Mouse (Mus musculus) MEL (cell line): ENCODE measurements at regions not wholly inside any gene's neighbourhood (a gene's known extent, or its start where the extent isn't known, plus 50 kb on each side); places are given as distances from the start of the nearest gene placed in this dataset.

ENCODE experiments used
- DNase-seq: peaks from one replicate; pipeline ENCODE4 v3.0.0; 2011; ENCODE audit warnings: low read depth, low spot score
- H3K27ac ChIP-seq: 2 replicates; pipeline ENCODE4 v1.5.1; 2012; ENCODE audit warnings: low read depth, mild to moderate bottlenecking, control low read depth, low read length, moderate library complexity; ENCODE audit not compliant: control insufficient read depth
- H3K27me3 ChIP-seq, 2 experiments: fragments of 150-350 bp in 1 of 2; sonication (generic) in 1 of 2; 2 replicates each; pipeline ENCODE4 v1.6.1; 2012; ENCODE audit warnings: low read length in 2 of 2, mild to moderate bottlenecking in 2 of 2, improper control_type of control experiment in 1 of 2, moderate library complexity in 1 of 2; ENCODE audit not compliant: insufficient read depth in 2 of 2, control insufficient read depth in 1 of 2
- H3K36me3 ChIP-seq, 2 experiments: 2 replicates each; pipeline ENCODE4 v1.6.1; 2012 to 2014; ENCODE audit warnings: low read length in 2 of 2, improper control_type of control experiment in 1 of 2, inconsistent platforms in 1 of 2, mild to moderate bottlenecking in 1 of 2; ENCODE audit not compliant: insufficient read depth in 2 of 2, control insufficient read depth in 1 of 2
- H3K4me1 ChIP-seq, 2 experiments: fragments of 150-350 bp in 1 of 2; sonication (generic) in 1 of 2; 2 replicates each; pipeline ENCODE4 v1.6.1; 2012; ENCODE audit warnings: low read length in 2 of 2, improper control_type of control experiment in 1 of 2, mild to moderate bottlenecking in 1 of 2; ENCODE audit not compliant: insufficient read depth in 2 of 2, control insufficient read depth in 1 of 2
- H3K4me3 ChIP-seq, 2 experiments: fragments of 150-350 bp in 1 of 2; sonication (generic) in 1 of 2; 2 replicates each; pipeline ENCODE4 v1.5.1; 2012; ENCODE audit warnings: low read depth in 2 of 2, low read length in 2 of 2, mild to moderate bottlenecking in 2 of 2, moderate library complexity in 2 of 2, control low read depth in 1 of 2, improper control_type of control experiment in 1 of 2; ENCODE audit not compliant: control insufficient read depth in 1 of 2, insufficient read depth in 1 of 2
- H3K79me2 ChIP-seq: 2 replicates; pipeline ENCODE4 v1.6.1; 2012; ENCODE audit warnings: mild to moderate bottlenecking, low read length, moderate library complexity; ENCODE audit not compliant: control insufficient read depth, poor library complexity, insufficient read depth
- H3K9ac ChIP-seq: 2 replicates; pipeline ENCODE4 v1.6.1; 2012; ENCODE audit warnings: low read depth, mild to moderate bottlenecking, control low read depth, low read length, moderate library complexity; ENCODE audit not compliant: control insufficient read depth, poor library complexity, severe bottlenecking
- H3K9me3 ChIP-seq: fragments of 150-350 bp; sonication (generic); replicated peaks from 2 replicates; pipeline ENCODE4 v1.6.1; 2012; ENCODE audit warnings: mild to moderate bottlenecking, low read length, improper control_type of control experiment, moderate library complexity; ENCODE audit not compliant: insufficient read depth
- BHLHE40 ChIP-seq: IDR thresholded peaks from 2 replicates; pipeline ENCODE4 v1.6.1; 2012; ENCODE audit warnings: low read depth, mild to moderate bottlenecking, inconsistent platforms, low read length, improper control_type of control experiment, borderline replicate concordance
- CHD2 ChIP-seq: IDR thresholded peaks from 2 replicates; pipeline ENCODE4 v1.6.1; 2011; ENCODE audit warnings: low read length, improper control_type of control experiment
- ELF1 ChIP-seq: IDR thresholded peaks from 2 replicates; pipeline ENCODE4 v1.6.1; 2014; ENCODE audit warnings: low read depth, mild to moderate bottlenecking, inconsistent platforms, low read length, improper control_type of control experiment, moderate library complexity
- EP300 ChIP-seq, 2 experiments: IDR thresholded peaks; 2 replicates each; pipeline ENCODE4 v1.6.1; 2011; ENCODE audit warnings: improper control_type of control experiment in 2 of 2, low read length in 2 of 2, low read depth in 1 of 2, mild to moderate bottlenecking in 1 of 2
- ETS1 ChIP-seq: IDR thresholded peaks from 2 replicates; pipeline ENCODE4 v1.6.1; 2012; ENCODE audit warnings: low read depth, mild to moderate bottlenecking, inconsistent platforms, low read length, improper control_type of control experiment, moderate library complexity
- GATA1 ChIP-seq: IDR thresholded peaks from 2 replicates; pipeline ENCODE4 v1.6.1; 2011; ENCODE audit warnings: low read depth, low read length, improper control_type of control experiment
- JUND ChIP-seq: IDR thresholded peaks from 2 replicates; pipeline ENCODE4 v1.6.1; 2011; ENCODE audit warnings: low read depth, mild to moderate bottlenecking, improper control_type of control experiment, low read length
- MYC ChIP-seq: IDR thresholded peaks from 2 replicates; pipeline ENCODE4 v1.6.1; 2011; ENCODE audit warnings: low read depth, mild to moderate bottlenecking, low read length, improper control_type of control experiment, moderate library complexity
- NELFE ChIP-seq: IDR thresholded peaks from 2 replicates; pipeline ENCODE4 v1.6.1; 2011; ENCODE audit warnings: low read depth, low read length, improper control_type of control experiment
- NRF1 ChIP-seq: IDR thresholded peaks from 2 replicates; pipeline ENCODE4 v1.6.1; 2014; ENCODE audit warnings: low read depth, mild to moderate bottlenecking, inconsistent platforms, low read length, improper control_type of control experiment, moderate library complexity; ENCODE audit not compliant: poor library complexity, insufficient read depth, severe bottlenecking
- POLR2A ChIP-seq, 2 experiments: IDR thresholded peaks; 2 replicates each; pipeline ENCODE4 v1.6.1; 2011 to 2012; ENCODE audit warnings: low read length in 2 of 2, mild to moderate bottlenecking in 2 of 2, control low read depth in 1 of 2, improper control_type of control experiment in 1 of 2, low read depth in 1 of 2, moderate library complexity in 1 of 2; ENCODE audit not compliant: control insufficient read depth in 1 of 2, insufficient read depth in 1 of 2, poor library complexity in 1 of 2
- POLR2AphosphoS5 ChIP-seq: IDR thresholded peaks from 2 replicates; pipeline ENCODE4 v1.6.1; 2012; ENCODE audit warnings: low read depth, borderline replicate concordance, mild to moderate bottlenecking, inconsistent platforms, low read length, moderate library complexity, mixed read lengths
- SMC3 ChIP-seq: IDR thresholded peaks from 2 replicates; pipeline ENCODE4 v1.6.1; 2011; ENCODE audit warnings: low read depth, low read length, improper control_type of control experiment
- TAL1 ChIP-seq: IDR thresholded peaks from 2 replicates; pipeline ENCODE4 v1.6.1; 2012; ENCODE audit warnings: mild to moderate bottlenecking, inconsistent platforms, low read length, moderate library complexity, mixed read lengths
- USF2 ChIP-seq, 2 experiments: IDR thresholded peaks; 2 replicates each; pipeline ENCODE4 v1.6.1; 2011 to 2012; ENCODE audit warnings: improper control_type of control experiment in 2 of 2, low read length in 2 of 2, borderline replicate concordance in 1 of 2, inconsistent platforms in 1 of 2, low read depth in 1 of 2, mild to moderate bottlenecking in 1 of 2; ENCODE audit not compliant: insufficient read depth in 1 of 2

- Histone ChIP-seq H3K9me3 (no peaks in the 10 kb centered on the region), H3K4me3 (no peak overlapping the region), H3K4me1 (no peaks in the 10 kb centered on the region), H3K27me3 (no peaks in the 10 kb centered on the region), H3K9ac (no peak overlapping the region), H3K27ac (no peak overlapping the region), H3K79me2 (no peaks in the 10 kb centered on the region), H3K36me3 (no peaks in the 10 kb centered on the region)
- TF ChIP-seq ELF1 (no peak), SMC3 (no peak), BHLHE40 (no peak), USF2 (IDR thresholded peaks at IDR 0.05; ENCODE audit: borderline replicate concordance in 1 of 2, insufficient read depth in 1 of 2, low read depth in 1 of 2, low read length in 2 of 2) (no peak), GATA1 (no peak), NRF1 (no peak), POLR2A (IDR thresholded peaks at IDR 0.05; ENCODE audit: control insufficient read depth in 1 of 2, insufficient read depth in 1 of 2, low read depth in 1 of 2, low read length in 2 of 2, poor library complexity in 1 of 2) (no peak), JUND (no peak)
- DNase-seq = no peak
Measured at GRCm38 (mm10) chr16:93003830-93004229, 177.9 kb upstream of the Runx1 start.

GRCm38 (mm10) chr16:92998689-92999088 is 172.7 kb upstream of the Runx1 start:
- Histone ChIP-seq H3K36me3 (peaks cover 0 to 5% of the 10 kb centered on the region in 2 experiments; a peak in 2 of 4 replicates), H3K4me3 (no peak overlapping the region), H3K27ac (no peak overlapping the region), H3K9me3 (no peaks in the 10 kb centered on the region), H3K27me3 (0 out of 4 replicates have a peak, but pooled peaks cover 0 to 3% of the 10 kb centered on the region in 2 experiments), H3K4me1 (peaks cover 0 to 8% of the 10 kb centered on the region in 2 experiments; a peak in 2 of 4 replicates), H3K9ac (no peak overlapping the region), H3K79me2 (no peaks in the 10 kb centered on the region)
- no peak for DNase-seq
- TF ChIP-seq USF2 (IDR thresholded peaks at IDR 0.05; ENCODE audit: borderline replicate concordance in 1 of 2, insufficient read depth in 1 of 2, low read depth in 1 of 2, low read length in 2 of 2) (no peak), NELFE (no peak), ETS1 (no peak), TAL1 (no peak), GATA1 (no peak), POLR2AphosphoS5 (no peak), JUND (no peak), POLR2A (IDR thresholded peaks at IDR 0.05; ENCODE audit: control insufficient read depth in 1 of 2, insufficient read depth in 1 of 2, low read depth in 1 of 2, low read length in 2 of 2, poor library complexity in 1 of 2) (no peak), MYC (no peak), EP300 (IDR thresholded peaks at IDR 0.05; ENCODE audit: low read depth in 1 of 2, low read length in 2 of 2) (no peak), CHD2 (no peak), ELF1 (no peak)
- TF ChIP-seq, all 39 proteins: peak for 0
